Mouse (Mus musculus) E14TG2a.4 (cell line): ENCODE measurements around the gene Traf3ip1.
"Not testable (repeated sequence)": the region's sequence is repeated elsewhere in the genome, so short reads cannot be mapped to it uniquely, and the experiment has no call there.

Experiments used
- H3K27me3 ChIP-seq: 2 replicates; pipeline ENCODE4 v1.6.1; 2014; ENCODE audit warnings: low read length, control low read depth; ENCODE audit not compliant: insufficient read depth
- H3K36me3 ChIP-seq: 2 replicates; pipeline ENCODE4 v1.6.1; 2014; ENCODE audit warnings: low read length, control low read depth; ENCODE audit not compliant: insufficient read depth
- H3K4me1 ChIP-seq: replicated peaks from 2 replicates; pipeline ENCODE4 v1.6.1; 2014; ENCODE audit warnings: low read depth, low read length, control low read depth
- H3K4me3 ChIP-seq: replicated peaks from 2 replicates; pipeline ENCODE4 v1.5.1; 2014; ENCODE audit warnings: mild to moderate bottlenecking, low read length
- H3K9me3 ChIP-seq: 2 replicates; pipeline ENCODE4 v1.6.1; 2014; ENCODE audit warnings: low read length, control low read depth
- CTCF ChIP-seq: conservative IDR thresholded peaks from 2 replicates; pipeline ENCODE4 v1.5.1; 2014; ENCODE audit warnings: low read length
- NANOG ChIP-seq: IDR thresholded peaks from 2 replicates; pipeline ENCODE4 v1.6.1; 2014; ENCODE audit warnings: borderline replicate concordance, low read length, mixed read lengths
- POU5F1 ChIP-seq: IDR thresholded peaks from 2 replicates; pipeline ENCODE4 v1.6.1; 2014; ENCODE audit warnings: low read length, borderline replicate concordance

The Traf3ip1 gene

GRCm38 (mm10) chr1:91460564-91460963 is 33.9 kb upstream of the Traf3ip1 start:
- Histone ChIP-seq H3K4me1 (peaks cover 20% of the 10 kb centered on the region), H3K36me3 (no peaks in the 10 kb centered on the region), H3K27me3 (peaks cover 81% of the 10 kb centered on the region), H3K4me3 (no peak overlapping the region), H3K9me3 (no peaks in the 10 kb centered on the region)
- no peak for TF ChIP-seq CTCF
- no peak for TF ChIP-seq NANOG
- no peak for TF ChIP-seq POU5F1

- H3K9me3 ChIP-seq: no peaks in the 10 kb centered on the region
- H3K36me3 ChIP-seq: no peaks in the 10 kb centered on the region
- peaks cover 16% of the 10 kb centered on the region for H3K4me1 ChIP-seq
- H3K4me3 ChIP-seq: no peak overlapping the region
- TF ChIP-seq CTCF: no peak
- no peak for TF ChIP-seq POU5F1
- TF ChIP-seq NANOG: no peak
- peaks cover 57% of the 10 kb centered on the region for H3K27me3 ChIP-seq
Measured at GRCm38 (mm10) chr1:91463336-91463995, 31.0 kb upstream of the Traf3ip1 start.

GRCm38 (mm10) chr1:91464436-91464835 is 30.0 kb upstream of the Traf3ip1 start:
- no peak for TF ChIP-seq CTCF
- TF ChIP-seq NANOG: no peak
- no peak for TF ChIP-seq POU5F1
- H3K36me3 ChIP-seq: no peaks in the 10 kb centered on the region
- H3K4me1 ChIP-seq: peaks cover 12% of the 10 kb centered on the region
- H3K9me3 ChIP-seq: no peaks in the 10 kb centered on the region
- H3K4me3 ChIP-seq: no peak overlapping the region
- peaks cover 52% of the 10 kb centered on the region for H3K27me3 ChIP-seq

- Histone ChIP-seq H3K9me3 (no peaks in the 10 kb centered on the region), H3K36me3 (no peaks in the 10 kb centered on the region), H3K4me3 (no peak overlapping the region), H3K27me3 (peaks cover 49% of the 10 kb centered on the region), H3K4me1 (peaks cover 4% of the 10 kb centered on the region; the same call in 1 of the 2 replicates)
- TF ChIP-seq POU5F1: no peak
- no peak for TF ChIP-seq NANOG
- TF ChIP-seq CTCF: no peak
Measured at GRCm38 (mm10) chr1:91465244-91465643, 29.2 kb upstream of the Traf3ip1 start.

DNA sequence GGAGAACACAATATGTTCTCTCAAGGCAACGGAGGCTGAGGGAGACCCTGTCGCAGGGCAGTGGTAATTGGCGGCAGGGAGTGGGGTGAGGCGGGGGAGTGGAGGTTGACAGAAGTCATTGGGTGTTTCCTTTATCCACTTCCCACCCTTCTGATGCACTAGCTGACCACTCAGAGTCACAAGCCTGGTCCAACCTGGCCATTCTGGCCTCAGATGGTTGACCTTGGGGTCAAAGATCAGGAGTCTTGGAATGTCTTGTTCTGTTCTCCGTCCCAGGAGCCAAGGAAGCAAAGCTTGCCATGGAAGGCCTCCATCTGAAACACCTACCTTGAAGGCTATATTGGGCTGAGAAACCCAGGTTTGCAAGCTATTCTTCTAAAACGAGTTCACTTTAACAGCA is 28.3 kb upstream of the Traf3ip1 start:
- no peak for TF ChIP-seq NANOG
- TF ChIP-seq POU5F1: no peak
- H3K4me1 ChIP-seq: no peaks in the 10 kb centered on the region
- no peaks in the 10 kb centered on the region for H3K9me3 ChIP-seq

GRCm38 (mm10) chr1:91469888-91470419 is 24.5 kb upstream of the Traf3ip1 start:
- TF ChIP-seq POU5F1 (no peak), CTCF (no peak), NANOG (no peak)
- no peaks in the 10 kb centered on the region for H3K9me3 ChIP-seq
- H3K4me3 ChIP-seq: no peak overlapping the region
- H3K27me3 ChIP-seq: peaks cover 12% of the 10 kb centered on the region; the same call in 1 of the 2 replicates
- H3K4me1 ChIP-seq: no peaks in the 10 kb centered on the region
- H3K36me3 ChIP-seq: no peaks in the 10 kb centered on the region

More for the DNA sequence above, 28.3 kb upstream of the Traf3ip1 start:
- Histone ChIP-seq H3K27me3 (peaks cover 47% of the 10 kb centered on the region), H3K4me3 (no peak overlapping the region), H3K36me3 (no peaks in the 10 kb centered on the region)

- H3K36me3 ChIP-seq, H3K27me3 ChIP-seq, H3K4me3 ChIP-seq, H3K9me3 ChIP-seq, H3K4me1 ChIP-seq: not testable (repeated sequence)
Measured at GRCm38 (mm10) chr1:91478145-91478544, 16.3 kb upstream of the Traf3ip1 start.

- TF ChIP-seq CTCF (peak; percentile 59), NANOG (no peak), POU5F1 (no peak)
- Histone ChIP-seq H3K27me3 (peaks cover 7% of the 10 kb centered on the region; the same call in 1 of the 2 replicates), H3K9me3 (no peaks in the 10 kb centered on the region), H3K36me3 (no peaks in the 10 kb centered on the region), H3K4me3 (no peak overlapping the region), H3K4me1 (0 out of 2 replicates have a peak, but pooled peaks cover 5% of the 10 kb centered on the region)
Measured at GRCm38 (mm10) chr1:91478958-91479357, 15.5 kb upstream of the Traf3ip1 start.

GRCm38 (mm10) chr1:91482616-91483211 is 11.7 kb upstream of the Traf3ip1 start:
- no peaks in the 10 kb centered on the region for H3K36me3 ChIP-seq
- no peak overlapping the region for H3K4me3 ChIP-seq
- TF ChIP-seq POU5F1: no peak
- no peak for TF ChIP-seq NANOG
- H3K9me3 ChIP-seq: no peaks in the 10 kb centered on the region
- H3K4me1 ChIP-seq: 0 out of 2 replicates have a peak, but pooled peaks cover 5% of the 10 kb centered on the region
- peaks cover 17% of the 10 kb centered on the region for H3K27me3 ChIP-seq
